Mouse (Mus musculus) frontal cortex, postnatal 14 days (tissue): ENCODE results near the gene St3gal2.
"Not testable (repeated sequence)": the region's sequence is repeated elsewhere in the genome, so short reads cannot be mapped to it uniquely, and the experiment has no call there.

ENCODE experiments used
- DNase-seq, 2 experiments: peaks; one replicate each; pipeline ENCODE4 v3.0.0; 2022; ENCODE audit warnings: low spot score in 2 of 2

St3gal2 gene

GRCm38 (mm10) chr8:110911576-110912570 lies 7.8 kb upstream of the St3gal2 start:
- DNase-seq = no peak

- no peak for DNase-seq
Measured at GRCm38 (mm10) chr8:110917415-110917814, 2.3 kb upstream of the St3gal2 start.

GRCm38 (mm10) chr8:110918027-110918426 lies 1.7 kb upstream of the St3gal2 start:
- no peak for DNase-seq

- DNase-seq = no peak
Measured at GRCm38 (mm10) chr8:110918460-110918859, 1.3 kb upstream of the St3gal2 start.

- DNase-seq = peak; percentile 35 to 46
Measured at GRCm38 (mm10) chr8:110920032-110920772, 480 bp downstream of the St3gal2 start.

- no peak for DNase-seq
Measured at GRCm38 (mm10) chr8:110920773-110921277, 1.1 kb downstream of the St3gal2 start.

GRCm38 (mm10) chr8:110921492-110922230 lies 1.9 kb downstream of the St3gal2 start:
- DNase-seq = no peak

- no peak for DNase-seq
Measured at GRCm38 (mm10) chr8:110925691-110926140, 6.0 kb downstream of the St3gal2 start.

- no peak for DNase-seq
Measured at GRCm38 (mm10) chr8:110926690-110927089, 7.0 kb downstream of the St3gal2 start.

- no peak for DNase-seq
Measured at GRCm38 (mm10) chr8:110928435-110928834, 8.7 kb downstream of the St3gal2 start.

GRCm38 (mm10) chr8:110929066-110929465 lies 9.3 kb downstream of the St3gal2 start:
- DNase-seq = no peak

- not testable (repeated sequence) for DNase-seq
Measured at GRCm38 (mm10) chr8:110929672-110930071, 9.9 kb downstream of the St3gal2 start.

- no peak for DNase-seq
Measured at GRCm38 (mm10) chr8:110931176-110931939, 11.6 kb downstream of the St3gal2 start.

- no peak for DNase-seq
Measured at GRCm38 (mm10) chr8:110932444-110932843, 12.7 kb downstream of the St3gal2 start.

GRCm38 (mm10) chr8:110933272-110933671 lies 13.6 kb downstream of the St3gal2 start:
- no peak for DNase-seq

GRCm38 (mm10) chr8:110936217-110936616 lies 16.5 kb downstream of the St3gal2 start:
- no peak for DNase-seq

- DNase-seq = peak; percentile 54 to 76
Measured at GRCm38 (mm10) chr8:110938882-110939589, 19.3 kb downstream of the St3gal2 start.

- no peak for DNase-seq
Measured at GRCm38 (mm10) chr8:110940682-110941452, 21.1 kb downstream of the St3gal2 start.

- no peak for DNase-seq
Measured at GRCm38 (mm10) chr8:110941453-110941948, 21.8 kb downstream of the St3gal2 start.
